Mouse (Mus musculus): ENCODE measurements around the gene Mtfr2. TPM values are rescaled to one million over a fixed set of nuclear protein-coding genes. Genes with fewer than 3 reads are reported as not detected.

Mtfr2 gene
- polyA plus RNA-seq, 1 experiment = 6.3 TPM

GRCm38 (mm10) chr10:20337872-20338271 lies 9.7 kb upstream of the Mtfr2 start:
- no peak for DNase-seq
- no peak overlapping the region for H3K4me3 ChIP-seq (ENCODE audit: control insufficient read depth, insufficient read depth, low read length)
- 96% methylated on average over 7 of the region's 7 CpGs for WGBS
- no peaks in the 10 kb centered on the region for H3K27me3 ChIP-seq (ENCODE audit: control insufficient read depth, insufficient read depth, low read length)
- no peaks in the 10 kb centered on the region for H3K4me1 ChIP-seq (replicated peaks; ENCODE audit: control insufficient read depth, insufficient read depth, low read length)
- TF ChIP-seq CTCF (IDR thresholded peaks at IDR 0.05; ENCODE audit: borderline replicate concordance, control insufficient read depth, extremely low read depth, insufficient read depth, low read length, poor library complexity) (no peak), POLR2A (IDR thresholded peaks at IDR 0.05; ENCODE audit: control insufficient read depth, extremely low read depth, insufficient read depth, low read length, poor library complexity) (no peak)
- H3K36me3 ChIP-seq (ENCODE audit: control insufficient read depth, insufficient read depth, low read length) = peaks cover 90% of the 10 kb centered on the region
- no peak overlapping the region for H3K27ac ChIP-seq (ENCODE audit: control insufficient read depth, insufficient read depth, low read length)

GRCm38 (mm10) chr10:20345736-20346135 lies 1.8 kb upstream of the Mtfr2 start:
- no peak for DNase-seq
- 0 out of 2 replicates have a peak, but pooled peaks cover 5% of the 10 kb centered on the region for H3K4me1 ChIP-seq (replicated peaks; ENCODE audit: control insufficient read depth, insufficient read depth, low read length)
- no peak overlapping the region for H3K27ac ChIP-seq (ENCODE audit: control insufficient read depth, insufficient read depth, low read length)
- no peaks in the 10 kb centered on the region for H3K27me3 ChIP-seq (ENCODE audit: control insufficient read depth, insufficient read depth, low read length)
- no peak overlapping the region for H3K4me3 ChIP-seq (ENCODE audit: control insufficient read depth, insufficient read depth, low read length)
- peaks cover 41% of the 10 kb centered on the region for H3K36me3 ChIP-seq (ENCODE audit: control insufficient read depth, insufficient read depth, low read length)
- WGBS = 88% methylated on average over 1 of the region's 1 CpGs
- TF ChIP-seq CTCF (IDR thresholded peaks at IDR 0.05; ENCODE audit: borderline replicate concordance, control insufficient read depth, extremely low read depth, insufficient read depth, low read length, poor library complexity) (no peak), POLR2A (IDR thresholded peaks at IDR 0.05; ENCODE audit: control insufficient read depth, extremely low read depth, insufficient read depth, low read length, poor library complexity) (no peak)

GRCm38 (mm10) chr10:20348894-20349293 lies 1.3 kb downstream of the Mtfr2 start:
- Histone ChIP-seq H3K4me1 (replicated peaks; ENCODE audit: control insufficient read depth, insufficient read depth, low read length) (0 out of 2 replicates have a peak, but pooled peaks cover 5% of the 10 kb centered on the region), H3K27me3 (ENCODE audit: control insufficient read depth, insufficient read depth, low read length) (no peaks in the 10 kb centered on the region), H3K36me3 (ENCODE audit: control insufficient read depth, insufficient read depth, low read length) (peaks cover 13% of the 10 kb centered on the region), H3K4me3 (ENCODE audit: control insufficient read depth, insufficient read depth, low read length) (no peak overlapping the region), H3K27ac (ENCODE audit: control insufficient read depth, insufficient read depth, low read length) (no peak overlapping the region)
- no peak for DNase-seq
- TF ChIP-seq POLR2A (IDR thresholded peaks at IDR 0.05; ENCODE audit: control insufficient read depth, extremely low read depth, insufficient read depth, low read length, poor library complexity) = no peak
- TF ChIP-seq CTCF (IDR thresholded peaks at IDR 0.05; ENCODE audit: borderline replicate concordance, control insufficient read depth, extremely low read depth, insufficient read depth, low read length, poor library complexity) = no peak
- WGBS = 76% methylated on average over 2 of the region's 2 CpGs

GRCm38 (mm10) chr10:20361542-20362449 lies 14.2 kb downstream of the Mtfr2 start:
- H3K36me3 ChIP-seq (ENCODE audit: control insufficient read depth, insufficient read depth, low read length) = no peaks in the 10 kb centered on the region; the same call in 1 of the 2 replicates
- no peak for DNase-seq
- WGBS = 72% methylated on average over 10 of the region's 10 CpGs

GRCm38 (mm10) chr10:20362450-20363118 lies 15.0 kb downstream of the Mtfr2 start:
- H3K4me1 ChIP-seq (replicated peaks; ENCODE audit: control insufficient read depth, insufficient read depth, low read length) = no peaks in the 10 kb centered on the region
- WGBS = 94% methylated on average over 4 of the region's 4 CpGs
- TF ChIP-seq CTCF (IDR thresholded peaks at IDR 0.05; ENCODE audit: borderline replicate concordance, control insufficient read depth, extremely low read depth, insufficient read depth, low read length, poor library complexity) = no peak
- TF ChIP-seq POLR2A (IDR thresholded peaks at IDR 0.05; ENCODE audit: control insufficient read depth, extremely low read depth, insufficient read depth, low read length, poor library complexity) = no peak
- no peak overlapping the region for H3K27ac ChIP-seq (ENCODE audit: control insufficient read depth, insufficient read depth, low read length)
- no peaks in the 10 kb centered on the region for H3K27me3 ChIP-seq (ENCODE audit: control insufficient read depth, insufficient read depth, low read length)
- H3K36me3 ChIP-seq (ENCODE audit: control insufficient read depth, insufficient read depth, low read length) = no peaks in the 10 kb centered on the region
- no peak overlapping the region for H3K4me3 ChIP-seq (ENCODE audit: control insufficient read depth, insufficient read depth, low read length)
- DNase-seq = no peak

More at GRCm38 (mm10) chr10:20361542-20362449, 14.2 kb downstream of the Mtfr2 start:
- TF ChIP-seq CTCF (IDR thresholded peaks at IDR 0.05; ENCODE audit: borderline replicate concordance, control insufficient read depth, extremely low read depth, insufficient read depth, low read length, poor library complexity) (no peak), POLR2A (IDR thresholded peaks at IDR 0.05; ENCODE audit: control insufficient read depth, extremely low read depth, insufficient read depth, low read length, poor library complexity) (no peak)
- Histone ChIP-seq H3K4me1 (replicated peaks; ENCODE audit: control insufficient read depth, insufficient read depth, low read length) (no peaks in the 10 kb centered on the region), H3K27ac (ENCODE audit: control insufficient read depth, insufficient read depth, low read length) (no peak overlapping the region), H3K27me3 (ENCODE audit: control insufficient read depth, insufficient read depth, low read length) (no peaks in the 10 kb centered on the region), H3K4me3 (ENCODE audit: control insufficient read depth, insufficient read depth, low read length) (no peak overlapping the region)

GRCm38 (mm10) chr10:20372046-20372445 lies 24.5 kb downstream of the Mtfr2 start:
- WGBS = 98% methylated on average over 5 of the region's 5 CpGs
- H3K27ac ChIP-seq (ENCODE audit: control insufficient read depth, insufficient read depth, low read length) = no peak overlapping the region
- TF ChIP-seq POLR2A (IDR thresholded peaks at IDR 0.05; ENCODE audit: control insufficient read depth, extremely low read depth, insufficient read depth, low read length, poor library complexity) (no peak), CTCF (IDR thresholded peaks at IDR 0.05; ENCODE audit: borderline replicate concordance, control insufficient read depth, extremely low read depth, insufficient read depth, low read length, poor library complexity) (no peak)
- H3K4me1 ChIP-seq (replicated peaks; ENCODE audit: control insufficient read depth, insufficient read depth, low read length) = no peaks in the 10 kb centered on the region
- H3K4me3 ChIP-seq (ENCODE audit: control insufficient read depth, insufficient read depth, low read length) = no peak overlapping the region
- no peaks in the 10 kb centered on the region for H3K36me3 ChIP-seq (ENCODE audit: control insufficient read depth, insufficient read depth, low read length)
- DNase-seq = no peak
- no peaks in the 10 kb centered on the region for H3K27me3 ChIP-seq (ENCODE audit: control insufficient read depth, insufficient read depth, low read length)
